Mouse (Mus musculus): ENCODE measurements at regions not wholly inside any gene's neighbourhood (a gene's known extent, or its start where the extent isn't known, plus 50 kb on each side); places are given as distances from the start of the nearest gene placed in this dataset.

DNA sequence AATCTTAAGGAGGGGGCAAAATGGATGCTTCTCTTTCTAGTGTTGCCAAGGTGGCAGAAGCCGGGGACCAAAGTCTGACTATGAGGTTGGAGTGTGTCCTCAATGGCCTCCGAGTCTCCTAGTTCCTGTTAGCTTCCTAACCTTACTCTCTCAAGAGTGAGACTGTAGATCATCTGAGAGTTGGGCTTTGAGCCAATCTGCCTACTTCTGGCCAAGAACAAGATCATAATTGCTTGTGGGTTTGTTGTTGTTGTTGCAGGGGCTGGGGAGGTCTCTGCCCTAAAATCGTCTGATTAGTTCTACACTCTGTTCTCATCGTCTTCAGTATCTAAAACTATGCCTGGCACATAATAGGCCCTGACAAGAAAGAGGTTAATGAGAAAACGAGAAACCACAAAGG, 110.8 kb upstream of the Syt6 start:
- in situ Hi-C loops (cut with MboI, MseI), result no loop called here

DNA sequence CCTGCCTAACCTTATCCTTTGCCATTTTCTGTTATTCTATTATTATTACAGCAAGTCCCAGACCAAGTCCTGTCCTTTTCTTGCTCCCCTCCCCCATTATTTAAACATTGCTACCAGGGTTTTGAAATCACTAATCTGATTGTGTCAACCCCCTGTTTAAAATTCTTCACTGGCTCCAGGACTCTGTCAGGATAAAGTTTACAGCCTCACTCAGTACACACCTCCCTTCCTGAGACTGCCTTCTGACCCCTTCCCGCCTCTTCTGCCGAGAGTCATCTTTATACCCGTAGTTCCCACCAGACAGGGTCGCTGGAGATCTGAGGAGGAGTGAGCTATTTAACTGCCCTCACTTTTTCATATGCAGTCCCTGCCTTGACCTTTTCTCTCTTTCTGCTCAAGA, 110.3 kb upstream of the Syt6 start:
- in situ Hi-C loops (cut with MboI, MseI), result no loop called here

DNA sequence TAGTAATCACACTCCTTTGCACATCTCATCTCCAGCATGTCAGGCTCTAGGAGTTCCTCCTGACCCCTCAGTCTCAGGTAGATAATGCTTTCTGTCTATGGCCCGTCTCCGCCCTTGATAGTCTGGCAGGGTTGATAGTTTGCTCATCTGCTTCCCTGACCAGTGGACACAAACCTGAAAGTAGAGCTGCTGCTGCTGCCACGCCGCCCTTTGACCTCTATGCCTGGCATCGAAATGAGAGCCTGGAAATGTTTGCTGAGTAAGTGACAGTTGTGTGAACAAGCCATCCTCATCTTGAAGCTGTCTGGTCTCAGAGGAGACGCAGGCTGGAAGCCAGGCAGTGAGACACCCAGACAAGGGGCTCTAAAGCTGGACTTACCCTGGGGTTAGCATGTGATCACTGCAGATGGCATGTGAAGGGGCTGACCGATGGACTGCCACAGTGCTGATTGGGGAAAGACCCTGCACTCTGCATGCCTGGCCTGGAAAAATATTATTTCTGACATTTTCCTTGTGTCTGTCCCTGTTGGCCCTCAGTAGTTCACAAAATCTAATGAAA, 109.8 kb upstream of the Syt6 start:
- in situ Hi-C loops (cut with MboI, MseI), result no loop called here

DNA sequence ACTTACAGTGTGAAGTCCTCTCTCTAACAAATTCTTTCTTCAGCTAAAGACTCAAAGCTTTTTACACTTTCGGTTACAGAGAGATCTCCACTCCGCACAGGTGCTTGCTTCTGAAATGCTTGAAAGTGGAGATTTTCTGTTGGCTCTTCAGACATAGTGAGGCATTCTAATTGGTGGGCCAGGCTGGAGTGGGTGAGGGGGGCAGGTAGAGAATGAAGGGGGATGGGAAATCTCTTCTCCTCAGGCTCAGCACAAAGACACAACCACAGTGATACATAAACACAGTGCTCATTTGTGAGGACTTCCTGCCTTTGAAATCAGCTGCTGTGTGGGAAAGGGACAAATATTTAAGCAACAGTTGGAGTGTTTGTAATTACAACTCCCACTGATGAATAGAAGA, 109.1 kb upstream of the Syt6 start:
- in situ Hi-C loops (cut with MboI, MseI), result no loop called here

DNA sequence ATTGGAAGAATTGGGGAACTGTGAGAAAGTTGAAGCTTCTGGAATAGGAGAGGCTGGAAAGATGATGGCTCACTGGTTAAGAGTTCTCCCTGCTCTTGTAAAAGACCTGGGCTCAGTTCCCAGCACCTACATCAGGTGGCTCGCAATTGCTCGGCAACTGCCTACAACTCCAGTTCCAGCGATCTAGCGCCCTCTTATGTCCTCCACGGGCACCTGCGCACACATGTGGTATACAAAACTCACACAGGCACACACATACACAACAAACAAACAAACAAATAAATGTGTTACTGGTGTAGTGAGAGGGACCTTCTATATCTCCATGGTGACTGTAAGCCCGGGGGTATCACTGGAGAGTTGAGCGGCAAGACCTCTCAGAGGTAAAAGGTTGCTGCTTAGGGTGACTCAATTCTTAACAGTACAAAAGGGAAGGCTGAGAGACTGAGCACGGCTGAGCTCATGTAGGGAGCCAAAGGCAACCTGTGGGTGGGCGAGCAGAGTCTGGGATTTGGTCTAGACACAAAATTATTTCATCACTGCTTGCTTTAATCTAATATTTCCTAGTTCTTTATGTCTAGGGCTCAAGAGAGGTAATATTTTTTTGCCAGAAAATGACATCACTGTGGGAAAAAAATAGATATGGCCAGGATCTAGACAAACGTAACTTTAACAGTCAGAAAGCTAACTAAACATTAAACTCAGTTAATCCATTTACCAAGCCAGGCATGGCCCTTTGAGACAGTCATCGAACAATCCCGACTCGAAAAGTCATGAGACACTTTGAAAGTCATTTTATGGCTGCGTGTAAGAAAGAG, 104.2 kb upstream of the Syt6 start:
- in situ Hi-C loops (cut with MboI, MseI), result no loop called here

DNA sequence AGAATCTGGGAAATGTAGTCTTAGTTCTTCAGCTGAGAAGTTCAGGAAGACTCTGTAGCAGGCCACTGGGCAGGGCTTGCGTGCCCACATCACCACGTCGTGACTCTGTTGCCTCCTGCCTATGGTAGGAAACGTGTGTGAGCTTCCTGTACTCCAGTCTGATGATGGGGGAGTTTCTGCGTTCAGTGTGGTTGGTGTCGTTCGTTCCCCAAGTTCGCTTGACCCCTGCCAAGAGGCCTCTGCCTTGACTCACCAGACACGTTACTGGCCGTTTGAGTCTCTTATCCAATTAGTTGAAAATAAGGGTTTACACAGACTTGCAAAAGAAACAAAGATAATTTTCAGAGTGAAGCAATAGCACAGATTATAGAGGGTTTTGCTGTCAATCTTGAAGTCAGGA, 102.4 kb upstream of the Syt6 start:
- in situ Hi-C loops (cut with MboI, MseI), result no loop called here

DNA sequence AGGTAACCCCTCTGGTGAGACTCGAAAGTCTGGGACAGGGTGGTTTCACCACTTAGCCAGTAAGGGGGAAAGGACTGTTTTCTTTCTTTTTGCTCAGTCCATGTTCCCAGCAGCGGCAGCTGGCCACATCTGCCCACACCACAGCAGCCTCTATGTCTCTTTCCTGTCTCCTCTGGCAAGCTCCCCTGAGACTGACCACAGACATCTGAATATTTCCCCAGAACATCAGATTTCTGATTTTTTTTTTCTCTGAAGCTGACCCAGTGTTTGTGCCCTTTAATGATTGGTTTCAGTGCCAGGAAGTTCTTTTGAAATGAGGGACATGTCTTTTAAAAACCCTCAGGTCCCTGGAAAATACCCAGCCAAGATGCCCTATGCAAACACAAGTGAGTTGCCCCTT, 101.7 kb upstream of the Syt6 start:
- in situ Hi-C loops (cut with MboI, MseI), result no loop called here

DNA sequence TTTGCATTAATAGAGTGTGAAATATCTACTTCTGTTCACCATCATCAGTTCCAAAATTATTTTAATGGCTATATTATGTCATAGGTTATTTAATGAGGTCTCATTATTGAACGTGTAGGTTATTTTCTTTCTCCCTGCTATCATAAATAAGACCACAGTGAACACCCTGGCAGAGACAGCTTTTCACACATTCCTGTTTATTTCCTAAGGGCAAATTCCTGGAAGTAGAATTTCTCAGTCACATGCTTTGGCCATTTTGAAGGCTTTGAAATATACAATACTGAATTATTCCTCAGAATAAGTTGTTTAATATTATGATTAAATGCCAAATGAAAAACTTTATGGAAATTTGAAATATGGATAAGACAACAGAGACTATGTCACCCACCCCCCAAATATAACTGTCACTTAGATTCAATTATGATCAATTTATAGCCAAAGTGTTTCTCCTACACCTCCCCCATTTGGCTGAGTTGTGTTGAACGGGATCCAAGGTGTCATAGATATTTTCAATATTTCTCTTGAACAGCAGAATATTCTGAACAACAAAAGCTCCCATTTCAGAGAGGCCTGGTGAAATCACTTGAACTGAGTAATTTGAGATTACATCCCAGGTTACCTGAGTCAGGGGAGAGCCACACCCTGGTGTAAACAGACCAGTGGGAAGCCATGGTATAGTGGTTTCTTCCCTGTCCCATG, 95.0 kb upstream of the Syt6 start:
- in situ Hi-C loops (cut with MboI, MseI), result loop anchor here (25.0 kb wide), 1 partner anchor 1257 kb away; no protein-coding TSS in a partner anchor

DNA sequence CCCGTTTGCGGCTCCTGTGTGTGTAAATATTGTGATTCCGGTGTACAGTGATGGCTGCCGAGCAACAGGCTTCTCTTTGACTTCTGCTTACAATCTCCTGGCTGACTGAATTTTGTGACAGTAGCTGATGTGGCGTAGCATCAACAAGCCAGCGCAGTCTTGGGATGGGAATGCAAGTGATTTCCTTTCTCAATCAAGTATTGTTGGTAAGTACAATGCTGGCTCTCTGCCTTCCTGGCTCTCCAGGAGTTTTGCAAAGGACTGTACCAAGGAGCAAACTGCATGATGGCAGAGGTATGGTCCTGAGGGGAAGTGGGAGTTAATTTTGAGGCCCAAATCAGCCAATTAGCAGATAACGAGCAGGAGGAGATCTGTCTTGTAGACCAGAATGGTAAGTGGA, 94.4 kb upstream of the Syt6 start:
- in situ Hi-C loops (cut with MboI, MseI), result loop anchor here (25.0 kb wide), 1 partner anchor 1257 kb away; no protein-coding TSS in a partner anchor

DNA sequence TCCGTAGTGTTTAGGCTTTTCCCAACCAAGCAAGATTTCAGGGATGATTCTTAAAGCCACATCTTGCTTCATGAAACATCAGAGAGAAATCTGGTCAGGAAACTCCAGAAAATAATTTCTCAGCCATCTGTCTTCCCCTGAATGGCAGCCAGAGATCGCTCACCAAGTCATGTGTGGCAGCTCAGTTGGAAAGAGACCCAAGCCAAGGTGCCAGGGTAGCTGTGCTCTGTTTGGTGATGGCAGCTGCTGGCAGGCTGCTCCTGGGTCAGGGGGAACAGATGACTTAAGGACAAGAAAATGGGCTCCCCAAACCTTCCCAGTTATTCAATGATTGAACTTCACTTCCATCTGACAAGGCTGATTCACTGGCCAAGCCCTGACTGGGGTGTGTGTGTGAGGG, 91.7 kb upstream of the Syt6 start:
- in situ Hi-C loops (cut with MboI, MseI), result loop anchor here (25.0 kb wide), 1 partner anchor 1254 kb away; no protein-coding TSS in a partner anchor

DNA sequence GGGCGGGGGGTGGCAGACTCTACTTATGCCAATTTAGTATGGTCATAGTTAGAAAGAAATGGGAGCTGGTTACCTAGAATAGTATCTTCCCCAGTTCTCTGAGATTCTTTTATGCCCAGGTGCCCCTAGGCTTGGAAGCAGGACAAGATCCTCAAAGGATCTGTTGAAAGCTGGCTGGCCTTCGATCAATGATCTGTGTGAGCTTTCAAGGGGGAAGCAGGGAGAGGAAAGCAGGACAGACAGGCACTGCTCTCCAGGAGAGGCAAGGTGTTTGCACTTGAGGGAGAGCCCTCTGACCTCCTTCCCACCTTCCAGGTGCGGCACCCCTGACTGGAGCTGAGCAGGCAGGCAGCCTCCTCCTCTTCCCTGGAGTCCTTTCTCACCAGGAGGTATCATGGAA, 91.3 kb upstream of the Syt6 start:
- in situ Hi-C loops (cut with MboI, MseI), result loop anchor here (25.0 kb wide), 1 partner anchor 1254 kb away; no protein-coding TSS in a partner anchor

DNA sequence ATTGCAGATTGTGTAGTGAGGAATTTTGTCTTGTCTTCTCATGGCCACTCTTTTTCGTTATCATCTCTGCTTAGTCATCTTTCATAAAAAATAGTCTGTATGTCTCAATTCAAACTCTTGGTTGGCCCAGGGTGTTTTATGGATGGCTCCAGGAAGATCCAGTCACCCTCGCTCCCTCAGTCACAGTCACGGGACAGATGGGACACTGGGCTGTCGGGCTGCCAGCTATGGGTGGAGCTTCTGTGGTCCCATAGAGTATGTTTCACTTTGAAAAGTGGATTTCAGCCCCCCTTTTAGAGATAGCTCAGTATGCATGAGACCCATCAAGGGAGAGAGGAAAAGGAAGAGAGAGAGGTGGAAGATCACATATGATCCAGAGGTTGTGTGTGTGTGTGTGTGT, 85.2 kb upstream of the Syt6 start:
- in situ Hi-C loops (cut with MboI, MseI), result loop anchor here (25.0 kb wide), 1 partner anchor 1248 kb away; no protein-coding TSS in a partner anchor

DNA sequence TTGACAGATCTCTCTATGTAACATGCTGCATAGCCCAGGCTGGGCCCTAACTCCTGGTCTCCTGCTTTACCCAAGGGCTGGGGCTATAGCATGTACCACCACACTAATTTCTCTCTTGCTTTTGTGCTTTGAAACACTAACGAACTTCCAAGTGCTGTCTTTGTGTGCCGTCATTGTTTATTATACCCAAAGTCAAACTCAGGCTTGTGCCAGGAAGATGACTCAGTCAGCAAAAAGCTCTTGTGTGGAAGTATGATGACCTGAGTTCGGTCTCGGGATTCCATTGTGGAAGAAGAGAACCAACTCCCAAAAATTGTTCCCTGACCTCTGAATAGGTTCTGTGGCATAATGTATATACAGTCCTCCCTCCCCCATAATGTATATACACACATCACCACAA, 84.1 kb upstream of the Syt6 start:
- in situ Hi-C loops (cut with MboI, MseI), result loop anchor here (25.0 kb wide), 1 partner anchor 1246 kb away; no protein-coding TSS in a partner anchor

DNA sequence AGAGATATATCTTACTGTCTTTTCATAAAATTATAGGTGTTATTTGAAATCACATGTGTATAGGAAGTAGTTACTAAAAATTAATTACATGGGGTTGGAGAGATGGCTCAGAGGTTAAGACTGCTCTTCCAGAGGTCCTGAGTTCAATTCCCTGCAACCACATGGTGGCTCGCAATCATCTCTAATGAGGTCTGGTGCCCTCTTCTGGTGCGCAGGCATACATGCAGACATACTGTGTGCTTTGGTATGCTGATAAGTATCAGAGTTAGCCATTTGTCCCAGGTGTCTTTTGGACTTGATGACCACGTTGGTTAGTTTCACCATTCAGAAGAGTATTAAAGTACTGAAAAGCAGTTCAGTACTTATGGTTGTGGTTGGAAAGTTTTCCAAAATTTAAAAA, 82.8 kb upstream of the Syt6 start:
- in situ Hi-C loops (cut with MboI, MseI), result loop anchor here (25.0 kb wide), 1 partner anchor 1245 kb away; no protein-coding TSS in a partner anchor

DNA sequence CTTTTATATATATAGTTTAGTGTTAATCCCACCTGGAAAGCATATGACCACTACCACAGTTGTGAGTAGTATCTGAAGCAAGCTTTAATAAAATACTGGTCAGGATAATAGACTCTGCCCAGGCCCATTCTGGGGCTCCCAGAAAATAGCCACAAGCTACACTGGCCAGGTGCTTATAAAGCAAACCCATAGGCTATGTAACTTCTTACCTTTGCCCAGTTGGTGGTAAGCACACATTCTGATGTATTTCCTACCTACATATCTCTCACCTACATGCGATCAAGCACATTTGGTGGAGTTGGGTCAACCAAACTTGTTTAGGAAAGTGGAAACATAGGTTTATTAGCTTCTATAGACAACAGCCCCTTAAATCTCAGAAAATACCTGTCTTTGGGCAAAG, 81.4 kb upstream of the Syt6 start:
- in situ Hi-C loops (cut with MboI, MseI), result loop anchor here (25.0 kb wide), 1 partner anchor 1244 kb away; no protein-coding TSS in a partner anchor

DNA sequence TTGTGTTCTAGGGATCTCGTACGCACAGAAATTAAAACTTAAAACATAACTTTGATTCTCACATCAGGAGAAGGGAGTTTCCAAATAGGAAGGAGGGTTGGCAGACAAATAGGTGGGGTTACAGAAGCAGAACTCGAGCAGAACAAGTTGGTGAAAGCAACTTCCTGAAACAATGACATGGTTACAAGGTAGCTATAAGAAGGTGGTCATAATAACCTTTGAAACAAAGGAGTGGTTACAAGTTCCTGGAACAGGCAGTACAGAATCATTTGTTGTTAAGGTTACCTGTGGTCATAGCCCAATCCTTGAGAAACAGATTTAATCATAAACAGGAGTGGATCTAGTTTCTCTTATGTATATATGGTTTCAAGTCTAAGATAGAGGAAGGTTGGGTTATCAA, 81.0 kb upstream of the Syt6 start:
- in situ Hi-C loops (cut with MboI, MseI), result loop anchor here (25.0 kb wide), 1 partner anchor 1243 kb away; no protein-coding TSS in a partner anchor

DNA sequence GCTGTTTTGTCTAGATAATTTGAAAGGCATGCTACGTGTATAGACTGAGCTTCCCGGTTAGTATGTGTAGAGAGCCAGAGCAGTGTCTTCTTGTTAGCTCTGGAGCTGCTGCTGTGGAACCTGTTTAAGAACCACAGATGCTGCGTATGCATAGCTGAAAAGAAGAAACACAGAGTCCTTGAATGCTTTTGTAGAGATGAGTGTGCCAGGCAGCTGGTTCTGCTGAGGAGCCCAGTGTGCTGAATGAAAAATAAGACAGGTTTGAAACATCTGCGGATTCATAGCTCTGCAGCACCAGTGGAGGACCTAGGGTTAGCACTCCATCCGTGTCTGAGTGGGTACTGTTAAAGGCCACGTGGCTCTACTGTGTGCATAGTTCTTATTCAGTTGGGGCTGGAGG, 78.9 kb upstream of the Syt6 start:
- in situ Hi-C loops (cut with MboI, MseI), result loop anchor here (25.0 kb wide), 1 partner anchor 1241 kb away; no protein-coding TSS in a partner anchor

DNA sequence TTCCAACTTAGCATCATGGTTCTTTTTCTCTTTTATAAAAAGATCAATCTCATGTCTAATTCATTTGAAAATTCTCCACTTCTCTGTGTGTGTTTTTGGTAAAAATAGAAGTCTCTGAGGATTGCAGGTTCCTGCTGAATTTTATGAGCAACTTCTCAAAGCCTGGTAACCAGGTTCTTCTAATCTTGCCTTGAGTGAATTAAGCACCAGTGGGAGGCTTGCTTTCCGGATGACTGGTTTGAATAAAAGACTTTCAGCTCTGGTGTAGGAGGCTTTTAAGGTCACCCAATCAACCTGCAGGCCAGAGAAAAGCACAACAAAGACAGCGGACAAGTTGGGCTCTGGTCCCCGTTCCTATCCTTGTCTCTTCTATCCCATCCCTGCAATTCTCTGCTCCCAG, 78.3 kb upstream of the Syt6 start:
- in situ Hi-C loops (cut with MboI, MseI), result loop anchor here (25.0 kb wide), 1 partner anchor 1241 kb away; no protein-coding TSS in a partner anchor

DNA sequence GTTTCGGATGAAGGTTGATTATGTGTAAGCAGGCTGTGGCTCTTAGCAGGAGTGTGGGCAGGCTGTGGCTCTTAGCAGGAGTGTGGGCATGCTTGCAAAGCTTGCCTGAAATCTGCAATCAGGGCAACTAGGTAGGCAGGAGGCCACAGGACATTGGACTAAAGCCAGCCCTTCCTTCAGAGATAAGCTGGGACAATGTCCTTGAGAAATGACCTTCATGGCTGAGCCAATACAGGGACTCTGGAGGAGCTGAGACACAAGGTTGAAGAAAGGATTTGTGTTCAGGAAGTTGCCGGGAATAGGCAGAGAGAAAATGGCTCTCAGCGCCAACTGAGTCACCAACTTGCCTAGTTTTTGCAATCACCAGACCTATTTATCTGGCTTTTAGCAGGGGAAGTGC, 77.3 kb upstream of the Syt6 start:
- in situ Hi-C loops (cut with MboI, MseI), result loop anchor here (25.0 kb wide), 1 partner anchor 1240 kb away; no protein-coding TSS in a partner anchor

DNA sequence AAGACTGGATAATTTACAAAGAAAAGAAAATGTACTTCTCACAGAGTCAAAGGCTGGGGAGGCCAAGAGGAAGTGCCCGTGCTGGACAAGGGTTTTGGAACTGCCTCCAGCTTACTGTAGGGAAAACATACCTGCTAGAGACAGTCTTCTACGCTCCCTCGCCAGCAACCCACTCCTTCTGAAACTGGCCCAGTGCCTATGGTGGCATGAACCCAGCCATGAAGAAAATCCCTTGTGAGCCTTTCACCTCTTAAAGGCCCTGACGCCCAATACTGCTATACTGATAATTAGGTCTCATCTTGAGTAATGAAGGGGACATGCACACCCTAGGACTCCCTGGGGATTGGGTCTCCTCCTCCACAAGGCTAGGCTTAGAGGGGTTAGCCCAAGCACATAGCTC, 76.6 kb upstream of the Syt6 start:
- in situ Hi-C loops (cut with MboI, MseI), result loop anchor here (25.0 kb wide), 1 partner anchor 1239 kb away; no protein-coding TSS in a partner anchor

DNA sequence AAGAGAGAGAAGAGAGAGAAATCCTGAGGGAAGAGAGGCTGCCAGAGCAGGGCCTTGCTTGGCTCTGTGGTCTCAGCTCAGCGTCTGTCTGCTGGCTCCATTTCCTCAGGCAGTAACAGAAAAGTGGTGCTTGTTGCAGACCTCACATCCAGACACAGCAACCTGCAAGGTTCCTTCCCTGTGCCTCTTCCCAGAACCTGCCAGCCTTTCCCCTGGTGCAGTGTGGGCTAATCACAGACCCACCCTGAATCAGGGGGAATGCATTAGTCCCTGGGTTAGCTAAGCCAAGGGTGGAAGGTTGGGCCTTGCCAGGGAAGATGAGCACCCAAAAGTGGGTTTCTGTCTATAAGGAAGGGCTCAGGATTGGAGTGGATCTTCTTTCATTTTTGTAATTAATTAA, 75.2 kb upstream of the Syt6 start:
- in situ Hi-C loops (cut with MboI, MseI), result loop anchor here (25.0 kb wide), 1 partner anchor 1238 kb away; no protein-coding TSS in a partner anchor

DNA sequence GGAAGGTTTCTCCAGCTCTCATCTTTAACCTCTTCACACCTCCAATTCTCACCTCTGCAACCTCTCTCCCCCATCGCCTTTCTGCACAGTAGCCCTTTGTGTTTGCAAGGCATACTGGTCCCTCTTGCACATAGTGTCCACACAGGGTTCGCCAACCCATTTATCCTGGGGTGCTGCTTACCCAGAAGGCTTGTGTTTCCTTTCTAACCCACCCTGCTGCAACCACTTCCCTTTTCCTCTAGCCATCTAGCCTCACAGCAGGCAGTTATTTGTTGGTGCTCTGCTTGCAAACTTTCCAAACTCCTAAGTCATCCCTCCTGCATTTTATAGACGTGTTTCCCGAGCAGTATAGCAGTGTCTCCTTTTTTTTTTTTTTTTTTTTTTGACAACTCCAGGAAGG, 74.7 kb upstream of the Syt6 start:
- in situ Hi-C loops (cut with MboI, MseI), result no loop called here
